Mouse (Mus musculus) CH12F3 (cell line): Measurements from ENCODE around the gene Ovch2.

Experiments
- in situ Hi-C: fragments of 300-500 bp; cut with MboI; formaldehyde crosslinking; loops from 2 replicates; pipeline ENCODE4 v1.14.3; 2020; ENCODE audit warnings: low sequenced_read_pairs

Ovch2 gene

DNA sequence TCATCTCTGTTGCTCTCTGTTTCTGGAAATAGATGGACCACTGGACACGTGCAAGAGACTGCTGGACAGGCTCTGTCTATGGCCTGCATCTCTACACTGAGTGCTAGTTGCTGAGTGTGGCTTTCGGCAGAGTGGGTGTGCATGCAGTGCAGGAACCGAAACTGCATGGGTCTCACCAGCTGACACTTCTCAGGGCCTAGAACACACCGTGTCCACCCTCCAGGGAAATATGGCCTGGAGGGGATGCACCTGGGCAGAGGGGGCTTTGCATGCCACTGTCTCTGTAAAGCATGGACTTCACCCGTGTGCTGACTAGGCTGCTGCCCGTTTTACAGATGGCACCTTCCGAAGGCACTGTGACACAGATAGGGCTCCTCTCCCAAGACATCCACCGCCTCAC, 55.0 kb downstream of the Ovch2 start:
- in situ Hi-C loops, result no loop called here

GRCm38 (mm10) chr7:107745111-107745510, 55.9 kb downstream of the Ovch2 start:
- in situ Hi-C loops, result no loop called here

- in situ Hi-C loops, result no loop called here
Measured at GRCm38 (mm10) chr7:107744454-107744853, 56.6 kb downstream of the Ovch2 start.

GRCm38 (mm10) chr7:107742963-107743465, 58.0 kb downstream of the Ovch2 start:
- in situ Hi-C loops, result no loop called here

GRCm38 (mm10) chr7:107738726-107739125, 62.3 kb downstream of the Ovch2 start:
- in situ Hi-C loops, result no loop called here

DNA sequence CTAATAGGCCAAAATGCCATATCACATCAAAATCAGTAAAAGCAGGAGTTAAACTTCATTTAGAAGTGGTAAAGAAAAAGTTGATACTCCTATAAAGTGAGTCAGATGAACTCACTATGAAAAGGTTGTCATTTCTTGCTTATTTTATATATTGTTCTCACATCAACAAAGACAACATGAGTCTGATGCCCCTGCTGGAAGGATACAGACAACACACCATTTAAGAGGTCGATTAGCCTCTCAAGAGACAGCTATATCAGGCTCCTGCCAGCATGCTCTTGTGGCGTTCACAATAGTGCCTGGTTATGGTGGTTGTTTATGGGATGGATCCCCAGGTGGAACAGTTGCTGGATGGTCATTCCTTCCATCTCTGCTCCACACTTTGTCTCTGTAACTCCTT, 67.8 kb downstream of the Ovch2 start:
- in situ Hi-C loops, result no loop called here
